Mouse (Mus musculus) cerebral cortex, adult 2 months (tissue): Measurements from ENCODE around the gene Mogat2.

Experiments
- WGBS: fragments of 180-500 bp; shearing (Covaris S2); methylation state at CpG from one replicate; pipeline ENCODE4 v1.1.7; 2018; 5-methylcytosine and 5-hydroxymethylcytosine counted together

The Mogat2 gene

DNA sequence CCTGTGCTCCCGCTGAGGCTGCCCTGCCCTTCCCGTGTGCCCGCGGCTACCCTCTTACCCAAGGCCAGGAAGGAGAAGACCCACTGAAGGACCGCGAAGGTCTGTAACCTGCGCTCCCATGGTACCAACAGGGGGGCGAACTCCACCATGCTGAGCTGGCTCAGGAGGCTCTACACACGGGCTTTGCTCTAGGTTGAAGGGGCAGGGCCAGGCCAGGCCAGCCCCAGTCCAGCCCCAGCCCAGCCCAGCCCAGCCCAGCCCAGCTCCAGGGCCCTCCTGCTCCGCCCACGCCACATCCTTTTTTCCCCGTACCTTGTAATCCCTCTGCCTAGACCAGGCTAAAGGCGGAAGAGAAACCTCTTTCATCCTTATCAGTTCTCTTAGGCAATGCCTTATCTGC is at the start of gene Mogat2:
Gene Mogat2, minus strand, starts transcription at position 203 of the 400 bp plus-strand sequence.
- WGBS = 33% methylated on average over 13 of the region's 13 CpGs

DNA sequence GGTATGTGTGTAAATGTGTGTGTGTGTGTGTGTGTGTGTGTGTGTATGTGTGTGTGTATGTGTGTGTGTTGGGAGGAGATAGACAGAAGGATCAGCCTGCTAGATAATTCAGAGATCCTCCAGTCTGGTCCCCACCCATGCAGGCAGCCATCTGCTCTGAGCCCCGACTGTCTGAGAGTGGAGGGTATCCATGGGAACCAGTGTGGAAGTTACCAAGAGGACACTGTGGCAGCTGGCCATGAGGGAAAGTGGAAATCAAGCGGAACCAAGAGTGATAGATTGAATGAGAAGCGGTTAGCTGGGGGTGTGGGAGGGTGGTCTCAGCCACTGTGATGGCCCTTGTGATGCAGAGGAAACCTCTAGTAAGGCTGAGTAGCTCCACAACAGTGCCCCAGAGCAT is 48.9 kb upstream of the Mogat2 start:
- WGBS = 25% methylated on average over 3 of the region's 3 CpGs

DNA sequence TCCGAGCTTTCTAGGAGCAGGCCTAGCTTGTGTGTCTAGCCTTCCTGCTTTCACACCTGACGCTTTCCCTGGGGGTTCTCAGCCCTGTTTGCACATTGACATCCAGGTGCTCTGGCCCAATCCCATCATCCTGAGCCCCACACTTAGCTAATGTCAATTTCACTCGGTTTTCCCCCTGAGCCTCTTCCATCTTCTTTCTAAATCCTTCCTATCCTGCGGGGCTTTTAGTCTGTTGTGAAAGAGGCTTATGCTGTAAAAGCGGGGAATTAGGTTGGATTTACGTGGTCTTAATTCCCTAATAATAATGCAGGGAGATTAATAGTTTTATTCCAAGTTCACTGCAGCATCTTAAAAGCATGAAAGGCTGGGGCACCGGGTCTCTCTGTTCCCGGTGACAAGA is 41.2 kb upstream of the Mogat2 start:
- WGBS = 71% methylated on average over 8 of the region's 8 CpGs

DNA sequence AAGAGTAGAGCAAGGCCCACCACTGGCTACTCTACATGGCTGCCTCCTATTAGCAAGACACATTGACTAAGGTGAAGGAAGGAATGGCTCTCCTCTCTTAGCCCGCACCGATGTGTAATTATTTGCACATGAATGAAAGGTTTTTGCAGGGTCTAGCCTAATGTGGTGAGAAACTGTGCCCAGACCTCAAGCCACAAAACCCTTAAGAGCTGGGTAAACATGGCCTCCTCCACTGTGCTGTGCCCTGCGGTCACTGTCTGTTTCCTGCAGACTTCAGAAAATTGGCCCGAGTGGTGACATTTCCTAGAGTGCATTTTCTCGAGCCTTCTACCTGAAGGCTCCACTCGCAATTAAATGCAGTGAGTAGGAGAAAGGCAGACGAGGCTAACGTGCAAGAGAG is 39.9 kb upstream of the Mogat2 start:
- 79% methylated on average over 8 of the region's 8 CpGs for WGBS

DNA sequence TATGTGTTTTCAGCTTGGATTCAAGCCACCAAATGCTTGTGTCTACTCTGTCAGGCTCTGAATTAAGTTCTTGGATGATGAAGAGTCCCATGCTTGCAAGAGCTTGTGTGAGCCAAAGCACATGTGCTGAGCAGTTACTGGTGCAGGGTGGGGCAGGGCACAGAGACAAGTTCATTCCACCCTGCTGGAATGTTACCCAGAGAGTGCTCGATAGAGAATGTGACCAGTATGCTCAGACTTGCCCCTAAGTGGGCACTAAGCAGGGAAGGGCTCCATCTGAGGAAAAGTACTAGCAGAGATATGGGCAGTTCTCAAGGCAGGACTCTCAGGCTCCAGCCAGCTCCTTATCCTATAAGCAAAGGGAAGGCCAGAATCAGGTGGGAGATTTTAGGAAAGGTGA is 38.3 kb upstream of the Mogat2 start:
- 74% methylated on average over 1 of the region's 1 CpGs for WGBS

DNA sequence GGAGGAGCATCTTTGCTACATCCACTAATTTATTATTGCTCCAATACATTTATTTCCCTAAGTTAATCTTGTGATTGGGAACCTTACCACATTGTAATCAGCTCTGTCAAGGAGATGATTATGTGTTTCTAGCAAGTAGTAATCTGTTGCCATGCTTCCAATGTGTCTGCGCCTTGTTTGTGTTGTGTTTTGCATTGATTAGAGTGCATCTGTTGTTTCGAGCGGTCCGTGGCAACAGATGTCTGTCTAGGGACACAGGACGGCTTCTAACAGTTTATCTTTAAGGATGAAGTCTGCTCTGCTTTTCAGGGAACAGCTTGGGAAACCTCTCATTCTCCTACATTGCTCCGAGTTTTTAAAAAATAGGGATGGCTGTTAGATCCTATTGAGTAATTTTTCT is 36.7 kb upstream of the Mogat2 start:
- WGBS = 28% methylated on average over 6 of the region's 6 CpGs

DNA sequence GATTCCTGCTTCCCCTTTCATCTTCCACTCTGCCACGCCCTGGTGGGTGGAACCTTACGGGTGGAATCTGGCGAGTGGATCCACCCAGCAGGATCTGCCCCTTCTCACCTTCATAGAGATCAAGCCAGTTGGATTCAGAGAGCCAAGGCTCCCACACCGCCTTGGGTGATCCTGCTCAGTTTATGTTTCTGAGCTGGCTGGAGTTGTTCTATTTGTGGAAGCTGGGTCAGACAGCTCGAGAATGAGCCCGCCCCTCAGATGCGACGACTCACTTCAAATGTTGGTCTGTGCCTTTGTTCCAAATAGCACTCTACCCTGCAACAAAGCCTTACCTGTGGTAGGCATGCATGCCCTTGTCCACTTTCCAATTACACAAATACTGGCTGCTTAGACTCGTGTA is 33.2 kb upstream of the Mogat2 start:
- 22% methylated on average over 9 of the region's 9 CpGs for WGBS

DNA sequence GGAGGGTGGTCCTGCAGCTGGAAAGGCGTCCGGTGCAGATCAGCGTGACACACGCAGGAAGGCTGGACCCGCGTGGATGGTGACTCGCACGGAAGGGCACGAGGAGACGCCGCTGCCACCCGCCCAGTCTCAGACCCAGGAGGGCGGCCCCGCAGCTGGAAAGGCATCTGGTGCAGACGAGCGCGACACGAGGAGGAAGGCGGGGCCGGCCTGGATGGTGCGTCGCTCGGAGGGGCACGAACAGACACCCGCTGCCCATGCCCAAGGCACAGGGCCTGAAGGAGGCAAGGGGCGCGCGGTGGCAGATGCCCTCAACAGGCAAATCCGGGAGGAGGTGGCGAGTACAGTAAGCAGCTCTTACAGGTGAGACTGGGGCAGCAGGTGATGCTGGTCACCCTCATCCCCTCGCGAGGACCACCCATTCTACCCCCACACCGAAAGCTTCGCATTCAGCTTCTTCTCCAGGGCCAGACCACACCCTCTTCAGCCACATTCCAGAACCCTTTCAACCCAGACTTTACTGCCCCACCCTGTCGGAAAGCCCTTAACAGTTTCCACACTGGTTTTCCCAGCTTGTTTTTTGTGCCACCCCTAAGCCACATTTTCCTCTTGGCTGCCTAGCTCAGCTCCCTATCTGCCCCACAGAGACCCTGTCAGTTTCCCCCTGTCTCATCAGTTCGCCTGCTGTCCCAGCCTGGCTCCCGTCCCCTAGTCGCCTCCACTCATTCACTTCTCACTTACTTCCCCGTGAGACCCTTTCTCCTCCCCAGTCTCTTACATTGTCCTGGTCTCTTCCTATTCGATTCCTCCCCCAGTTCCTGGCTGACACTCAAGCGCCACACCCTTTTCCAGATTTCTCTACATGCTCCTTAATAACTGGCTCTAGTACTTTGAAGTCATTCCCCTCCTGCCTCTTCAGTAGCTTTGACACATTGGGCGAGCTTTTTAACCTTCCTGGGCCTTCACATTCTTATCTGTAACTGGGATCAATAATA is 30.8 kb upstream of the Mogat2 start:
- 6% methylated on average over 42 of the region's 42 CpGs for WGBS

DNA sequence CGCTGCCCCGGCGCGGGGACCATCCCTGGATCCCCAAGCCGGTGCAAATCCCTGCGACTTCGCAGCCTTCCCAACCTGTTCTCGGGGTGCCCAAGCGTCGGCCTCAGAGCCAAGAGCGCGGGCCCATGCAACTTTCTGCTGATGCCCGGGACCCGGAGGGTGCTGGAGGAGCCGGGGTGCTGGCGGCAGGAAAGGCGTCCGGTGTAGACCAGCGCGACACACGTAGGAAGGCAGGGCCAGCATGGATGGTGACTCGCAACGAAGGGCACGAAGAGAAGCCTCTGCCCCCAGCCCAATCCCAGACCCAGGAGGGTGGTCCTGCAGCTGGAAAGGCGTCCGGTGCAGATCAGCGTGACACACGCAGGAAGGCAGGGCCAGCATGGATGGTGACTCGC is 30.1 kb upstream of the Mogat2 start:
- under 1% methylated on average over 29 of the region's 29 CpGs for WGBS

DNA sequence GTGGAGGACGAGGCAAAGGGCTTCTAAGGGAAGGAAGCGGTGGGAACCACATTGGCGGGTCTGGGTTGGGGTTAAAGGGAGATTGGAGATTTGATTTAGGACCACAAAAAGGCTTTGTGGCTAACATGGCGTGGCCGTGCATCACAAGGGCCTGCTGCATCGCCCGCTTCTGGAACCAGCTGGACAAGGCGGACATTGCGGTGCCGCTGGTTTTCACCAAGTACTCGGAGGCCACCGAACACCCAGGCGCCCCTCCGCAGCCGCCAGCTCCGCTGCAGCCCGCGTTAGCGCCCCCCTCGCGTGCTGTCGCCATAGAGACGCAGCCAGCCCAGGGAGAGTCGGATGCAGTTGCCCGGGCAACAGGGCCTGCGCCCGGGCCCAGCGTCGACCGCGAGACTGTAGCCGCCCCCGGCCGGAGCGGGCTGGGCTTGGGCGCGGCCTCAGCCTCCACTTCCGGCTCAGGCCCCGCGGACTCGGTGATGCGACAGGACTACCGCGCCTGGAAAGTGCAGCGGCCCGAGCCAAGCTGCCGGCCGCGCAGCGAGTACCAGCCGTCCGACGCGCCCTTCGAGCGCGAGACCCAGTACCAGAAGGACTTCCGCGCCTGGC is 29.6 kb upstream of the Mogat2 start:
- WGBS = 1% methylated on average over 59 of the region's 59 CpGs

DNA sequence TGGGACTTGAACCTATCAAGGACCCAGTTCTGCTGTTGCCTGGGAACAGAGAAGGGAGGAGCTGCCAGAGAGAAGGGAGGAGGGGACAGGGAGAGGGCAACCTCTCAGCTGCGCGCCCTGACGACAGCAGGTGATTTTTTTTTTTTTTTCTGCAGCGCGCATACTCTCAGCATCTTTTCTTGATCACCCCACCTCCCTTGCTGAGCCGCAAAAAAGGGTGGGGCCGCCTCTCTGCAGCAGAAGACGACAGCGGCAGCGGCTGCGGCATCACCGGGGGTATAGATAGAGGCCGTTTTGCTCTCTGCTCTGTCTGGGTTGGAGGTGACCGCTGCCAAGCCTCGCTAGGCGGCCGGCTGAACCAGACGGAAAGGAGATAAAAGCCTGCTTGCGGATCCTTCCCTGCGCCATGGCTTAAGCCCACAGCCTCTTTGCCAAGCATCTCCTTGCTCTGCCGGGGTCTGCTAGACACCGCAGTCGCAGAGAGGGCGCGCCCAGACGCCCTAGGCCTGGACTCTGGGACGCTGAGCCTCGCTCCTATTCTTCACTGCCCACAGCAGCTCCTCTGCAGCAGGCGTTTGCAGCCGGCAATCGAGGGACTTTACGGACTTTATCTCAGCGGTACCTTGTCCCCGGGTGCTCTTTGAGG is 29.0 kb upstream of the Mogat2 start, which contains the start of gene Map6:
Gene Map6, plus strand, starts transcription at position 197 of the 646 bp plus-strand sequence.
- WGBS = 3% methylated on average over 34 of the region's 34 CpGs

DNA sequence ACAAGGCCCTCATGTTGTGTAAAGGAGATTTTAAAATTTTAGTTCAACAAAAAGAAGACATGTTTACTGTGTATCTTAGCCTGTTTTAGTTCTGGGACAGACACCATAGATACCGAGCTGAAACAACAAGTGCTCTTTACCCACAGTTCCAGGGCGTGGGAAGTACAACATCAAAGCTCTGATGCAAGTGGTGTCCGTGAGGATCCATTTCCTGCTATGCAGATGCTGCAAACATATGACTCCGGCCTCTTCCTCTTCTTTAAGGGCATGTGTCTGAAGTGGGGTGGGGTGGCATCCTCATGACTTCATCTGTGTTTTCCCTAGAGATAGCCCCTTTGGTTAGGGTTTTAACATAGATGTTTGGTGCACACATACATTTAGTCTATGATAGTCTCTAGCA is 25.1 kb upstream of the Mogat2 start:
- 60% methylated on average over 4 of the region's 4 CpGs for WGBS

DNA sequence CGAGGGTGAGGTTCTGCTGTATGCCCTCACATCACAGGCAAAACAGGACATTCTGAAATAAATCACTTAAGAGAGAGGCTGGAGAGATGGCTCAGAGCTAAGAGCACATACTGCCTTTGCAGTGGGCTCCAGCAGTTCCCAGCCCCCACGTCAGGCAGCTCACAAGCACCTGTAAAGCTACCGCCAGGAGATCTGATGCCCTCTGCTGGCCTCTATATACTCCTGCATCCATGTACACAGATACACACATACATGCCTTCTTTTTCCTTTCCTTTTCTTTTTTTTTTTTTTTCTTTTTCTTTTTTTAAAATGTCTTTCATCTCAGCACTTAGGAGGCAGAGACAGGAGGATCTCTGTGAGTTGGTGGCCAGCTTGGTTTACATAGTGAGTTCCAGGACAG is 23.5 kb upstream of the Mogat2 start:
- WGBS = 59% methylated on average over 3 of the region's 3 CpGs

DNA sequence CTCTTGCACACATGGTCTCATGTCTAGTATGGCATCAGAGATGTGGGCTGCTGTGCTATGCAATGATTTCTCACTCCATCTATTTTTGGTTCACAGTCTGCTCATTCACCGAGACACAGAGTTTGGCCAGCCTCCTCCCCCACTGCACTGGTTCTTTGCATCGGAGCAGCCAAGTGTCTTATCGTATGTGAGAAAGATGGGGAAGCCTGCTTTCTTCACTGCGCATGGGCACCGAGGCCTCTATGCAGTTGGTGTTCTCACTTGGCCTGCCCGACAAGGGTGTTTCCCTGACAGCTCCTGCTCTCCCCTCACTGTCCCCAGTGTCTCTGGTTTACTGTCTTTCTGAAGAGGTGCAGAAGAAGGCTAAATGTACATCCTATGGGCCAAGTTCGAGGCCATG is 16.6 kb upstream of the Mogat2 start:
- 60% methylated on average over 7 of the region's 7 CpGs for WGBS

DNA sequence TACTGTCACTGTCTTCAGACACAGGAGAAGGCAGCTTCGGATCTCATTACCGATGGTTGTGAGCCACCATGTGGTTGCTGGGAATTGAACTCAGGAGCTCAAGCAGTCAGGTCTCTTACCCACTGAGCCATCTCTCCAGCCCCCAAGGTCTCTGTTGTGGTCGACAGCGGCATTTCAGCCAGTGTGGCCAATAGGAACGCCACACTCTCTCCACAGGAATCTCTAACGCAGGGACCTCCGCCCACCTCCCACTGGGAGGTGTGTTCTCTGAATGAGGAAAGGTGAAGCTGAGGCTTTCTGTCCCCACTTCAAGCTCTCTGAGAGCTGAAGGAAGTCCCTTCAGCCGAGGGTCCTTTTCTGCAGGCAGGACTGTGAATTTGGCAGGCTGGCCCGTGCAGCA is 12.0 kb upstream of the Mogat2 start:
- WGBS = 47% methylated on average over 9 of the region's 9 CpGs

DNA sequence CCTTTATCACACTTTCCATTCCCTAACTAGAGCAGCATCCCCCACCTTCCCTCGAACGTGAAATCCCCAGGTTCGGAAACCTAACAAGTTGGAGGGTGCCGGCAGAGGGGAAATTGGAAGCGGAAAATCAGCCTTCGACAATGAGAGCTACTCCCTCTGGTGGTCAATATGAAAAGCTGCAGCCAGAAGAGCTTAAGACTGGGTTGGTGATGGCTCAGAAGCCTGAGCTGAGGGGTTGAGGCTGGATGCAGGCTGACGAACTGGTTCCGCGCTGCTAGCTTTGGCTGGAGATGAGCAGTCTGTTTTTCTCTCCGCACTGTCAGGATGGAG is 11.1 kb upstream of the Mogat2 start:
- WGBS = 2% methylated on average over 10 of the region's 10 CpGs

DNA sequence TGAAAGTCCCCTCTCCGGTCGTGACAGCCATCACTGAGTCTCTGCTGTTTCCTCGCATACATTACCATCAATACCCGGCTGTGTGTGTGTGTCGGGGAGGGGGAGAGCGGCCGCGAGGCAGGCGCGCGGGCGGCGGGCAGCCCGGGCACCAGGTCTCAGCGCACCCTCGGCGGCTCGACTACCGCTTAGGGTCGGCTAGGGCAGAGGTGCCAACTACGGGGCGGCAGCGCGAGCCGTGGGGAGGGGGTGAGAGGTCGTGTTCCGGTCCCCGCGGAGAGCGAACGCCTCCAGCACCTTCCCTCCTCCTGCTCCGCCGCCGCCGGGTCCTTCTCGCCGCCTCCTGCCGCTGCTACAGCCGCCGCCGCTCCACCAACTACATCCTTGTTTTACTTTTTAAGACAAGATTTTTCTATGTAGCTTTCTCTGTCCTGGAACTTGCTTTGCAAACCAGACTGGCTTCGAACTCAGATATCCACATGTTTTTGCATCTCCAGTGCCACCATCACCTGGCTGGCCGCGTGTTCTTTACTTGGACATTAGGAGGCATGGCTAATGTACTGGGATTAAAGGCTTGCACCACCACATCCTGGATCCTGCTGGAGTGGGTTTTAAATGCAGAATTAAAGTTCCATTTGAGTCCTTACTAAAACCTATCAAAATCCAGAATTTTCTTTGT is 10.6 kb upstream of the Mogat2 start:
- 2% methylated on average over 39 of the region's 44 CpGs for WGBS

DNA sequence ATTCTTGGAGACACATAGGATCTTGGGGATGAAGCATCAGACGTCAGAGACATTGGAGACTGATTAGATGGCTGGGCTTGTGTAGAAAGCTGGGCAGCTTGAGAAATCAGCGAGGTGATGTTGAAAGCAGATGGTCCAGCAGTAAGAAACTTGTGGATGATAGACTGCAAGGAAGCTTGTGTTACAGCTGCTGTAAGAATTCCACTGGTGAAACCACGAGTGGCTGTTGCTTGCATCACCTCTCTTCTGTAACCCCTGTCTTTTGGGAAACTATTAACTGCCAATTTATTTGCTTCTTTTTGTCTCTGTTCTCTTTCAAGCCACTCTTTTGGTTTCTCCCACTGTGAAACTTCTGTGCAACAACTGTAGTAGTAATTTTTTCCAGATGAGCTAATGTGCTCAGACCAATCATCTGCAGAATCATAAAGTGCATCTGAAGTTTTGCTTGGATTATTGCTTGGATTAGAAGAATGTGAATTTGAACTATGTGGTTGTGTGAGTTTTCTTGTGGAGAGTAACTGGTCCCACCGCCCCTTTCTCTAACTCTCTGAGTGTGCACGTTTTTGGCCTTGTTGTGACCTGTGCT is 9.8 kb upstream of the Mogat2 start:
- 67% methylated on average over 5 of the region's 5 CpGs for WGBS

DNA sequence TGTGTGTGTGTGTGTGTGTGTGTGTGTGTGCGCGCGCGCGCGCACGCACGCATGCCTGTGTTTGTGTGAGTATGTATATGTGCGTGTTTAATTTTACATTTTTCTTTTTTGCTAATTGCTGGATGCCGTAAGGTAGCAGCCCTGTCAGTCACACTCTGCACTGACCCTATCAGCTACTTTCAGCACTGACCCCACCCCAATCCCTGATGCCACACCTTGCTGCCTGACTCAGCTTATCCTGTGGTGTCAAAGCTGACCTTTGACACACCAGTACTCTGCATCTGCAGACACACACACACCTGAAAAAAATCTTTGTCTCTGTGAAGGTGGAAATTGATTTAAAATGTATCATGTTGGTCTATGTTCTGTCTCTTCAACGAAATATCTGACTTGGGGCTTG is 3.7 kb upstream of the Mogat2 start:
- 99% methylated on average over 11 of the region's 11 CpGs for WGBS

DNA sequence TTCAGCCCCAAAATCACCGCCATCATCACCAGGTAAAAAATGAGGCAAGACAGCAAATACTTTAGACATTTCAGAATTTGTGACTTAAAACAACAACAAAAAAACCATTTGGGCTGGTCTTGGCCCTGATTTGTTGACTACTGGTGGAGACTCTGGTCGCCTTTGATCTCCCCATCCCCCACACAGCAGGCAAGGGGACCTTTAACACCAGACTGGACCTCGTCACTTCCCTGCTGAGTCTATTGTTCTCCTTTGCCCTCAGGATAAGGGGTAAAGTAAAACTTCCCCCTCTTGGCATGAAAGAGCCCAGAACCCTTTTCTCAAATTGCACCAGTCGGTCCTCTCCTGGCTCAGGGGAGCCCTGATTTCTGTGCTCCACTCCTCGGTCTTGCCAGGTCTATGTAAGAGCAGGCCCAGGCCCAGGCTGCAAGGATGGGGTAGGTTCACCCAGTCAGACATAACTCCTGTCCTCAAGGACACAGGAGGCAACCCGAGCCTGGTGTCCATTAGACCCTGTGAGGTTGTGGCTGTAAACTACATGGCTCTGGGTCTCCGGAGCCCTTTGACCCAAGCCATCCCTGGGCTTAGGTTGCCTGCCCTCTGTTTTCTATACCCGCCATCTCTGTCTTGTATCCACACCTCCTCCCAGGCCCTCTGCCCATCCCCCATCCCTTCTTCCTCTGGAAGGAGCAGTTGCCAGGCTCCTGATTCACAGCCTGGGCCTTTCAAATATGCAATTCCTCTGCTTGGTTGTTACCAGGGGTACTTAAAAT is 1.3 kb downstream of the Mogat2 start:
- WGBS = 68% methylated on average over 8 of the region's 8 CpGs

DNA sequence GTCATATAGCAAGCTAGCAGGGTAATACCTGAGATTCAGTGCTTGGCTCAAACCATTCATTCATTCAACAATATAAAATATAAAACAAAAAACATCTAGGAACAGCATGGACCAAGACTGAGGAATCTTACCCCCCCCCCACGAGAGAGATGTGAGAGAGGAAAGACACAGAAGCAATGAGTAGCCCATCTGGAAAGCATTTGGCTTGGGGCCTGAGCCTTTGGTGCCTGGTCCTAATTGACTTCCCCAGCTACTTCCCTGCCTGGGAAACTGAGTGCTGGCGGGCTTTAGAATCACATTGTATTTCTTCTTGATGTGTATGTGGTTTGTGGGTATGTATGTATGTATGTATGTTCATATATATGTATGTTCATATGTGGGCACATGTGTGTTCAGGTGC is 2.8 kb downstream of the Mogat2 start:
- 77% methylated on average over 2 of the region's 2 CpGs for WGBS
